Mouse (Mus musculus): ENCODE data around the gene Wdr19. TPM values are rescaled to one million over a fixed set of nuclear protein-coding genes. Genes with fewer than 3 reads are reported as not detected.
"Not testable (repeated sequence)": the region's sequence is repeated elsewhere in the genome, so short reads cannot be mapped to it uniquely, and the experiment has no call there.

Gene Wdr19
- polyA plus RNA-seq, 1 experiment, result 2.4 TPM

DNA sequence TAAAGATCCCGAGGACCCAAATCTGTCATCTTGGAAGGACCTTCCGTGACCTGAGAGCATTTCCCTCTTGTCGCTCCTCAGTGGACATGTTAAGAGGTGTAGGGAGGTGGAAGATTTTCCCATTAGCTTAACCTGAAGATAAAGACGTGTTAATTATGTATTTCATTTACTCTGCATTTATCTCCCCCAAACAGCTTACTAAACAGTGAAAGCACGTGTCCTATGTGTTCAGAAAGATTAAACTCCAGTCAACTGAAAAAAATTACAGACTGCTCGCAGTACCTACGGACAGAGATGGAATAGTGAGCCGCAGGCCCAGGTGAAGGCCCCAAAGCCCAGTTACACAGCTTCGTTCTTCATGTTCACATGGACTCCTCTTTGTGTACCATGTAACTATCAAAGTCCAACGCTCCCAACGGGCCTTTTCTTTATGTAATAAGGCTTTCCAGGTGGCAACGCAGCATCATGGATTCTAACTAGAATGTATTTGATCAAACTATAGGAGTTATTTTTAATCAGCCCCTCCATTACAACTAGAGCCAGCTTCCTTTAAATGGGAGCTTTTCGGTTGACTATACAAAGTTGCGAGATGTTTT, 58.5 kb downstream of the Wdr19 start:
- Histone ChIP-seq H3K4me3 (replicated peaks; ENCODE audit: control insufficient read depth, low read depth, low read length) (no peak overlapping the region), H3K27ac (ENCODE audit: control insufficient read depth, insufficient read depth, low read depth, low read length, poor library complexity) (no peak overlapping the region), H3K4me1 (ENCODE audit: control insufficient read depth, insufficient read depth, low read length) (no peaks in the 10 kb centered on the region)
- TF ChIP-seq POLR2A (IDR thresholded peaks at IDR 0.05; ENCODE audit: borderline replicate concordance, control insufficient read depth, low read depth, low read length) (no peak), CTCF (IDR thresholded peaks at IDR 0.05; ENCODE audit: control insufficient read depth, insufficient read depth, low read length) (no peak)
- 81% methylated on average over 14 of the region's 14 CpGs for WGBS

DNA sequence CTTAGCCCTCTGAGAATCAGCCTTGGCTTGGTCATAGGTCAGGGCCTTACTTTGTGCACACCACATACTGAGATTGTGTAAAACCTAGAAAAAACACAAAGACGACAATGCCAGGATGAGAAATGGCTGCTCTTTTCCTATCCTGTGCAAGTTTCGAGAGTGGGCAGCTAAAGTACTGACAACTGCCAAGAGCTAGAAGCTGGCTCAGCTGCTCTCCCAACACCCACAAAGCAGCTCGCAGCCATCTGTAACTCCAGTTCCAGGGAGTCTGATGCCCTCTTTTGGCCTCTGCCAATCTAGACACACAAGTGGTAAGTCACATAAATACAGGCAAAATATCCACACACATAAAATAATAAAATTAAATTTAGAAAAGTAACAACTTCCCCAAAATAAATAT, 74.5 kb downstream of the Wdr19 start:
- Histone ChIP-seq H3K27ac (ENCODE audit: control insufficient read depth, insufficient read depth, low read depth, low read length, poor library complexity) (no peak overlapping the region), H3K4me3 (replicated peaks; ENCODE audit: control insufficient read depth, low read depth, low read length) (no peak overlapping the region), H3K4me1 (ENCODE audit: control insufficient read depth, insufficient read depth, low read length) (no peaks in the 10 kb centered on the region)
- TF ChIP-seq CTCF (IDR thresholded peaks at IDR 0.05; ENCODE audit: control insufficient read depth, insufficient read depth, low read length), result no peak
- no peak for TF ChIP-seq POLR2A (IDR thresholded peaks at IDR 0.05; ENCODE audit: borderline replicate concordance, control insufficient read depth, low read depth, low read length)
- 85% methylated on average over 3 of the region's 3 CpGs for WGBS

DNA sequence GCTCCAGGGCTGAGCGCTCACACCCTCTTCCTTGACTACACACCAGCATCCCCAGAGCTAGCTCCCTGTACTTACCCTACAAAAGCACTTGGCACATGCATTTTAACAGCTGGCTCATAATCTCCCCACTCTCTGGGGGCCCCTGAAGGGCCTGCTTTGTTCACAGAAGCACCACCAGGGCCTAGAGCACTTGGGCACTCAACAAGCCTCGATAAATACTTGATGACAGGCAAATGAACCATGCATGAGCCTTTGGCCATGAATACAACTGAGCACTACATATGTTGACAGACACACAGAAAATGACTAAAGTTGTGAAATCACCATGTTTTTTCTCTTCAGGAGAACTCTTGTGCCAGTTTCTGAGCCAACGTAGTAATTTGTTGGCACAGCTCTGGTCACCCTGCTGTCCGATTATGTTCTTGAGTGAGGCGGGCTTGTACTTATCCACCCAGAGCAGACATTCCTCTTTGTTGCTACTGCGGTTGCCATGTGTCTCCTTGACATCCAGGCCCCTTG, 79.7 kb downstream of the Wdr19 start:
- WGBS, result 94% methylated on average over 6 of the region's 6 CpGs
- H3K27ac ChIP-seq (ENCODE audit: control insufficient read depth, insufficient read depth, low read depth, low read length, poor library complexity), result no peak overlapping the region
- H3K4me3 ChIP-seq (replicated peaks; ENCODE audit: control insufficient read depth, low read depth, low read length), result no peak overlapping the region
- no peak for TF ChIP-seq POLR2A (IDR thresholded peaks at IDR 0.05; ENCODE audit: borderline replicate concordance, control insufficient read depth, low read depth, low read length)
- no peak for TF ChIP-seq CTCF (IDR thresholded peaks at IDR 0.05; ENCODE audit: control insufficient read depth, insufficient read depth, low read length)
- H3K4me1 ChIP-seq (ENCODE audit: control insufficient read depth, insufficient read depth, low read length), result no peaks in the 10 kb centered on the region

DNA sequence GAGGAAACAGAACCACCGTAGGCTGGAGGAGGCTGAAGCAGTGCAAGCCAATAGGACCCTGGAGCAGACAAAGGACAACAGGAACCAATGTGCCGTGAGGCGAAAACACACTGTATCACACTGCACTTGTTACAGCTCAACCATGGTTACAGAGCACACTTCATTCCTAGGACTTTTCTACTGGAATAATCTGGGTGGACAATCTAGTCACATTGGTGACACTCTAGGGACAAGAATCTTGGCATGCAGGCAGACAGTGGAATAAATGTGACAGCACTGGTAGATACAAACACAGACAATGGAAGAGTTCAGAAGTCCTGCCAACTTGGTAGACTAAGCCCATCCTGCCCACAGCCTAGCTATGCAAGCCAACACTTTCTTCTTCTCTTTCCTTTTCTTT, 81.7 kb downstream of the Wdr19 start:
- 95% methylated on average over 3 of the region's 3 CpGs for WGBS
- H3K4me3 ChIP-seq (replicated peaks; ENCODE audit: control insufficient read depth, low read depth, low read length), result no peak overlapping the region

DNA sequence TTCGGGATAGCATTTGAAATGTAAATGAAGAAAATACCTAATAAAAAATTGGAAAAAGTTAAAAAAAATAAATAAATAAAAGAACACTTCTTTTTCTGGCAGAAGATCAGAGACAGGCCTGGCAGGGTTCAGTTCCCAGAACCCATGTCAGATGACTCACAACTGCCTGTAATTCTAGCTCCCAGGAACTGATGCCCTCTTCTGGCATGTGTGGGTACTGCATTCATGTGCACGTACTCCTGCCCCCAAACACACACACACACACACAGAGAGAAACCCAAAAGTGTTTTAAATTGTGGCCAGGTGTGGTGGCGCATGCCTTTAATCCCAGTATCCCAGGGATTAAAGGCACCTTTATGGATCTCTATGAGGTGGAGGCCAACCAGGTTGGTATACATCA, 84.7 kb downstream of the Wdr19 start:
- peak; percentile 58 for TF ChIP-seq CTCF (IDR thresholded peaks at IDR 0.05; ENCODE audit: control insufficient read depth, insufficient read depth, low read length)
- TF ChIP-seq POLR2A (IDR thresholded peaks at IDR 0.05; ENCODE audit: borderline replicate concordance, control insufficient read depth, low read depth, low read length), result no peak
- Histone ChIP-seq H3K4me3 (replicated peaks; ENCODE audit: control insufficient read depth, low read depth, low read length) (no peak overlapping the region), H3K27ac (ENCODE audit: control insufficient read depth, insufficient read depth, low read depth, low read length, poor library complexity) (no peak overlapping the region), H3K4me1 (ENCODE audit: control insufficient read depth, insufficient read depth, low read length) (no peaks in the 10 kb centered on the region)
- WGBS, result 92% methylated on average over 3 of the region's 3 CpGs

More for the DNA sequence above, 81.7 kb downstream of the Wdr19 start:
- H3K27ac ChIP-seq (ENCODE audit: control insufficient read depth, insufficient read depth, low read depth, low read length, poor library complexity), result no peak overlapping the region
- H3K4me1 ChIP-seq (ENCODE audit: control insufficient read depth, insufficient read depth, low read length), result no peaks in the 10 kb centered on the region
- no peak for TF ChIP-seq CTCF (IDR thresholded peaks at IDR 0.05; ENCODE audit: control insufficient read depth, insufficient read depth, low read length)
- TF ChIP-seq POLR2A (IDR thresholded peaks at IDR 0.05; ENCODE audit: borderline replicate concordance, control insufficient read depth, low read depth, low read length), result no peak

DNA sequence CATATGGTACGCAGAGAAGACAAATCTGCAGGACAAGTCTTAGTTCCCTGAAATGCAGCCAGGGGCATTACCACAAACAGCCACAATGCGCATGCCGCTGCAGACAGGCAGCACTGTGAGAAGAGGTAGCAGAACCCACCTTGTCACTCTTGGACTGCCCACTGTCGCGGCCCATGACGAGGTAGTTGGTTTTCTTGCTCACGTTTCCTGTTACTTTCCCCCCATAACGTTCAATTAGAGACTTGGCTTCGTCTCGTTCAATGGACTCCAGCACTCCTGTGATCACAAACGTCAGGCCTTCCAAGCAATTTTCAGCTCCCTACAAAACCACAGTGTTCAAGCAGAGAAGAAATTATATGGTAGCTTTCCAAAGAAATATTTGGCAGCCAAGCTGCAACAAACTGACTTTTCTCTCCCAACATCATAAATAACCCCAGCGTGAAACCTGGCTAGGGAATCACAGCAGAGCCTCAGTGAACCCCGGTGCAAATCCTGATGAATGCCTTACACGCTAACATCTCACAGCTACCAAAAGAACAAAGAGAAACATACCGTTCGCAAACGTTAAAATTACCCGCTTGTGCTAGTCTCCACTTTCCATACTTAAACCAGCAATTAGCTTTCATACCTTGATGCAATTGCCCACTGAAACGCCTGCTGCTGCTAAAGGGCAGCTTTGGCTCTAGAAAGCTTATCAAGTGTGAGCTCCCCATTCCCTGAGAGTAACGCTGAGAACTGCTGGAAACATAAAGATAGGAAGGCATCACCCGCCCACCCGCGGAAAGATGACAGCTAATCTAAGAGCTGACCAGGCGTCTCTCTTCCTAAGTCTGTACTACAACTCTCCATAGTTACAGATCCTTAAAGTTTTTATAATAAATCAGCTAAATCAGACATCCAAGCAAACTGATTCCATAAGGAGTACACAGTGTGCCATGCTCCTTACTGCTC, 88.5 kb downstream of the Wdr19 start:
- 80% methylated on average over 24 of the region's 24 CpGs for WGBS
- Histone ChIP-seq H3K27ac (ENCODE audit: control insufficient read depth, insufficient read depth, low read depth, low read length, poor library complexity) (no peak overlapping the region), H3K4me3 (replicated peaks; ENCODE audit: control insufficient read depth, low read depth, low read length) (no peak overlapping the region), H3K4me1 (ENCODE audit: control insufficient read depth, insufficient read depth, low read length) (no peaks in the 10 kb centered on the region)
- TF ChIP-seq POLR2A (IDR thresholded peaks at IDR 0.05; ENCODE audit: borderline replicate concordance, control insufficient read depth, low read depth, low read length) (no peak), CTCF (IDR thresholded peaks at IDR 0.05; ENCODE audit: control insufficient read depth, insufficient read depth, low read length) (no peak)

DNA sequence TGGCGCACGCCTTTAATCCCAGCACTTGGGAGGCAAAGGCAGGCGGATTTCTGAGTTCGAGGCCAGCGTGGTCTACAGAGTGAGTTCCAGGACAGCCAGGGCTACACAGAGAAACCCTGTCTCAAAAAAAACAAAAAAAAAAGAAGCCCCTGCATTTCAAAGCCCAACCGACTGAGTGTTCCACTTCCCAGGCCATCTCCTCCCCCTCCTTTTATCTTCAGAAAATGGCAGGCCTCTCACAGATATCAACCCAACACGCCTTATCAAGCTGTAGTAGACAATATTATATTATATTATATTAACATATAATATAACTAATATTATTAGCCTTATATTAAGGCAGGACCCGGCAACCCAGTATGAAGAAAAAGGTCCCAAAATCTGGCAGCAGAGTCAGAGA, 89.5 kb downstream of the Wdr19 start:
- H3K27ac ChIP-seq (ENCODE audit: control insufficient read depth, insufficient read depth, low read depth, low read length, poor library complexity); H3K4me1 ChIP-seq (ENCODE audit: control insufficient read depth, insufficient read depth, low read length); H3K4me3 ChIP-seq (replicated peaks; ENCODE audit: control insufficient read depth, low read depth, low read length): not testable (repeated sequence)
- 78% methylated on average over 8 of the region's 8 CpGs for WGBS

DNA sequence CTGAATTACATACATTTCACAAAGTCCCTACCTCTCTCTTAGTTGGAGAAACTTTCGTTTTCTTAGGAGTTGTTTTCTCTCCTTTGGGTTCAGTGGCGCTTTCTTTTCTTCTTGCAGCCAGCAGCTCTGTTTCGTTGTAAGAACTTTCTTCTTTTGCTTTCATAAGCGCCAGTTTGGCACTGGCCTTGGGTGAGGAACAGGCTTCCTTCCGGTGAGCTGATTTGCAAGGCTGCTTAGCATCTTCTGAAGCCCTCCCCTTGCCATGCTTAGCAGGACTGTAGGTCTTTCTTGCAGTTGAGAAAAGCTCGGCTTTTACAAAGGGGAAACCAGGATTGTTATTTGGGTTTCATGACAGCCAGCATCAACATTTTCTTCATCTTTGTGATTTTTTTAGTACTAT, 94.1 kb downstream of the Wdr19 start:
- 87% methylated on average over 6 of the region's 6 CpGs for WGBS
- Histone ChIP-seq H3K4me3 (replicated peaks; ENCODE audit: control insufficient read depth, low read depth, low read length) (no peak overlapping the region), H3K4me1 (ENCODE audit: control insufficient read depth, insufficient read depth, low read length) (no peaks in the 10 kb centered on the region), H3K27ac (ENCODE audit: control insufficient read depth, insufficient read depth, low read depth, low read length, poor library complexity) (no peak overlapping the region)
- TF ChIP-seq CTCF (IDR thresholded peaks at IDR 0.05; ENCODE audit: control insufficient read depth, insufficient read depth, low read length), result no peak
- no peak for TF ChIP-seq POLR2A (IDR thresholded peaks at IDR 0.05; ENCODE audit: borderline replicate concordance, control insufficient read depth, low read depth, low read length)

All from bone marrow, adult 2 months (tissue).